Mouse (Mus musculus) left cerebral cortex, postnatal 25 days (tissue): ENCODE measurements around the gene Wscd1. TPM values are rescaled to one million over a fixed set of nuclear protein-coding genes. Genes with fewer than 3 reads are reported as not detected.
"Not testable (repeated sequence)": the region's sequence is repeated elsewhere in the genome, so short reads cannot be mapped to it uniquely, and the experiment has no call there.

Experiments
- DNase-seq, 2 experiments: peaks; one replicate each; pipeline ENCODE4 v3.0.0; 2022; ENCODE audit warnings: low spot score in 2 of 2, mixed read lengths in 1 of 2
- intact Hi-C: fragments of 180-260 bp; cut with DNase I; formaldehyde crosslinking; loops from one replicate; pipeline ENCODE4 v1.15.1; 2025
- total RNA-seq, 2 experiments: library from RNA; stranded (reverse); gene quantifications; 2 replicates each; pipeline ENCODE4 v1.2.3; 2021

Gene Wscd1
- total RNA-seq, 2 experiments from 2014 or later: 60.0 to 61.6 TPM

DNA sequence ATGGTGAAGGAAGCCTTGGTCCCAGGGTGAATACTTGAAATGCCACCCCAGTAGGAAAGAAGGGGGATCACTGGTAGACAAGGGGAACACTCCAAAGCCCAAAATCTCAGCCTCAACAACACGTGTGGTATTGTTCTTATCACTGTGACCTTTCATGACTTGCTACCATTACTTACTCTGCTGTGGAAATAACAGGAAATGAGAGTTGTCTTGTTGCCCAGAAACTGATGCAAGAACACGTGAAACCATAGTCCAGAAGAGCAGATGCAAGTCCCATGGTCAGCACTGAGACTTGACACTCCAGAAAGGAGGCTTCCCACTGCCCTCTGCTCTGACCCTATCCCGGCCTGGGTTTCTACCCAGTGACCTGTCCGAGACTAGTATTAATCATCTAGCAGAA, 67.6 kb downstream of the Wscd1 start:
- DNase-seq: no peak
- intact Hi-C loops: no loop called here

DNA sequence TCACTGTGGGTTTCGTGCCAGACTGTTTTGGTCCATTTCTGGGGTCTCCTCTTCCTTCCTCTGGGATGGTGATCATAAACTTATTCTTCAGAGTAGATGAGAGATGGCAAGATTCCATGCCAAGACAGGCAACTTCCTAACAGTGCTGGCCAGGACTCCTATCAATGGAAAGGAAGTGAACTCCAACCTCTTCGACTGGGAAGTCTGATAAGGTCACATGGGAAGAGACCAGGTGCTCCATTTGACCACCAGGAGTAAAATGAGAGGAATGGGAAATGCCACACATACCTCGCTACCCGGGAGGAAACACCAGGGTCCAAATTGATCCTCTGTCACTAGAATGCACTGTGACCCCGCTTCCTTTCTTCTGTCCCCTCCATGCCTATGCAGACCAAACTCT, 68.4 kb downstream of the Wscd1 start:
- DNase-seq: no peak
- intact Hi-C loops: no loop called here

DNA sequence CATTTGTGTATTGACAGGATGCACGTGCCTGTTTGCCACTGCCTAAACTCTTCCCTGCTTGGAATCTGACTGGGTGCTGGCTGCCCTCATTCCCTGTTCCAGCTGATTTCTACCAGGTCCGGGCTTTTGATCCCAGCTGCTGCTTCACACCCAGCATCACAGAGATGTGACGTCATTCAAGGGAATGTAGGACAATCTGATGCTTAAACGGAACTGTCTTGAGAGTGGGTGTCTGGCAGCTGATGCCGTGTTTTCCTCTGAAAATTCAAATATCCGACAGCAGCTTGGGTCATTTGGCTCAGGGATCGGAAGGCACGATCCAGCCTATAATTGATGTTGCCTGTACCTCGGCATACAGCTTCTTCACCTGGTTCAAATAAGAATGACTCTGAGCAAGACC, 70.2 kb downstream of the Wscd1 start:
- intact Hi-C loops: loop anchor here (5.0 kb wide), 1 partner anchor 127 kb away; no protein-coding TSS in a partner anchor
- peak; percentile 25 to 78 for DNase-seq

DNA sequence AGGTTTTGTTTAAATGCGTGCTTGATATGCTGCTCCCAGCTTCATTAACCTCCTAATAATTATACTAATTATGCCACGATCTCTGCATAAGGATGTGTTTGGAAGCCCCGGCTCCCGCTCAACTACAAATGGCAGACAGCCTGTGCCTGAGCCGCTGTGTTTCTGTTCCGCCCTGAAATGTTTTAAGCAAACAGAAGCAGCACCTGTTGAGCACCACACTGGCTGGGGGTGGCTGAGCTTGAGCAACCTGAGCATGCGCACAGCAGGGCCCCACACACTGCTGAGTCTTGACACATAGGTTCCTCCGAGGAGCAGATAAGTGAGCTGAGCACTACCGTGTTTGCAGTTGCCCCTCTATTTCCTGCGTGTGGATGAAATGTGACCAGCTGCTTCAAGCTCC, 71.1 kb downstream of the Wscd1 start:
- peak; percentile 34 to 39 for DNase-seq
- intact Hi-C loops: loop anchor here (5.0 kb wide), 1 partner anchor 126 kb away; no protein-coding TSS in a partner anchor

DNA sequence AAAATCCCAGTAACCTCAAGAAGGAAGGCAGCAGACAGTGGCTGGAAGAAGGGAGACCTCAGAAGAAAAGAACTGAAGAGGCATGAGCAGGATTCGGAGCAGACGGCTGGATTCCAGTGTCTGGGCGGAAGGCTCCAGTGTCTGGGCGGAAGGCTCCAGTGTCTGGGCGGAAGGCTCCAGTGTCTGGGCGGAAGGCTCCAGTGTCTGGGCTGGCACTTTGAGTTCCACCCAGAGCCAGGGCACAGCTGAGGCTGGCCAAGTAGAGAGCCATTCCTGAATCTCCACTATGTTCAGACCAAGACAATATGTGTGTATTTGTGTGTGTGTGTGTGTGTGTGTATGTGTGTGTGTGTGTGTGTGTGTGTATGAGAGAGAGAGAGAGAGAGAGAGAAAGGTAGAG, 71.8 kb downstream of the Wscd1 start:
- intact Hi-C loops: loop anchor here (5.0 kb wide), 1 partner anchor 126 kb away; no protein-coding TSS in a partner anchor
- DNase-seq: not testable (repeated sequence)

DNA sequence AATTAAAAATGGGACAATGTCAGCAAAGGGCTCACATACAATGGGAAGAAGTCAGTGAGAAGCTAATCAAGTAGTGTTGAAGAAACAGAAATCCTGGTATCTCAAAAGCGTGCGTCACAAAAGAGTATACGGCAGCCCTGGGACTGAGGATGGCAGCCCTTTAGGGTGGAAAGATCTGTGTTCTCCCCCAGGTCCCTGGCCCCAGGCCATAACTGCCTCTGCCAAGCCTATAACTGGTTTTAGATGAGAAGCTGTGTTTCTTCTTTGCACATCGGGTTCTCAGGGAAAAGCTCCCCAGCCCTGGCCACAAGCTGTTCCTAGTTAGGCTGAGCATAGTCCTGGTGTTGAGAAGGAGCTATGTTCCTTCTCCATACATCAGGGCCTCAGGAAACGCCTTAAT, 72.3 kb downstream of the Wscd1 start:
- no peak for DNase-seq
- intact Hi-C loops: loop anchor here (5.0 kb wide), 1 partner anchor 125 kb away; no protein-coding TSS in a partner anchor

DNA sequence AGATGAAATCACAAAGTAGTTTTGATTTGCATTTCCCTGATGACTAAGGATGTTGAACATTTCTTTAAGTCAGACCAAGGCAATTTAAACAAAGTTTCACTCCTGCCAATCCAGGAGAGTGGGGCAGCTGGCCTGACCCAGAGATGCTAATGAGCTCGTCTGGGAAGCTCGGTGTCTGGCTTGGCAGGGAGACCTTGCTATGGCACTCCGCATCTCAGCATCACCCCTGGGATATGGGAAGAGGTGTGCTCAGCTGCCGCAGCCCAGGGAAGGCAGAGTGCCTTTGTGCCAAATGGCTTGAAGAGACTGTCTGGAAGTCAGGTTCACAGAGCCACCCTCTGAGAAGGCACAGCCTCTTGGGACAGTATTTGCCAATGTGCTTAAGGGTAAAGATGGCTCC, 75.3 kb downstream of the Wscd1 start:
- DNase-seq: no peak
- intact Hi-C loops: loop anchor here (5.0 kb wide), 1 partner anchor 122 kb away; no protein-coding TSS in a partner anchor
